Mouse (Mus musculus): ENCODE measurements around the gene Chrna1.

Gene Chrna1

GRCm38 (mm10) chr2:73591246-73591645 is 11.1 kb upstream of the Chrna1 start:
- no peak for DNase-seq (ENCODE audit: low read depth, low spot score)

- no peak for DNase-seq (ENCODE audit: low read depth, low spot score)
Observed at GRCm38 (mm10) chr2:73590106-73590505, 10.0 kb upstream of the Chrna1 start.

GRCm38 (mm10) chr2:73588951-73589350 is 8.8 kb upstream of the Chrna1 start:
- DNase-seq (ENCODE audit: low read depth, low spot score) = no peak

GRCm38 (mm10) chr2:73587109-73587506 is 7.0 kb upstream of the Chrna1 start:
- no peak for DNase-seq (ENCODE audit: low read depth, low spot score)

GRCm38 (mm10) chr2:73586392-73587108 is 6.4 kb upstream of the Chrna1 start:
- DNase-seq (ENCODE audit: low read depth, low spot score) = no peak

- DNase-seq (ENCODE audit: low read depth, low spot score) = no peak
Observed at GRCm38 (mm10) chr2:73585347-73585831, 5.3 kb upstream of the Chrna1 start.

- peak; percentile 72 for DNase-seq (ENCODE audit: low read depth, low spot score)
Observed at GRCm38 (mm10) chr2:73584645-73585346, 4.7 kb upstream of the Chrna1 start.

GRCm38 (mm10) chr2:73580720-73581119 is 582 bp upstream of the Chrna1 start:
- DNase-seq (ENCODE audit: low read depth, low spot score) = no peak

GRCm38 (mm10) chr2:73579168-73579567 is 970 bp downstream of the Chrna1 start:
- no peak for DNase-seq (ENCODE audit: low read depth, low spot score)

GRCm38 (mm10) chr2:73574418-73574817 is 5.7 kb downstream of the Chrna1 start:
- DNase-seq (ENCODE audit: low read depth, low spot score) = no peak

- DNase-seq (ENCODE audit: low read depth, low spot score) = no peak
Observed at GRCm38 (mm10) chr2:73573556-73573955, 6.6 kb downstream of the Chrna1 start.

- DNase-seq (ENCODE audit: low read depth, low spot score) = peak; percentile 85
Observed at GRCm38 (mm10) chr2:73572539-73573372, 7.4 kb downstream of the Chrna1 start.

- no peak for DNase-seq (ENCODE audit: low read depth, low spot score)
Observed at GRCm38 (mm10) chr2:73571901-73572300, 8.2 kb downstream of the Chrna1 start.

GRCm38 (mm10) chr2:73571304-73571703 is 8.8 kb downstream of the Chrna1 start:
- no peak for DNase-seq (ENCODE audit: low read depth, low spot score)

- no peak for DNase-seq (ENCODE audit: low read depth, low spot score)
Observed at GRCm38 (mm10) chr2:73566989-73567605, 13.0 kb downstream of the Chrna1 start.

- no peak for DNase-seq (ENCODE audit: low read depth, low spot score)
Observed at GRCm38 (mm10) chr2:73566162-73566561, 14.0 kb downstream of the Chrna1 start.

GRCm38 (mm10) chr2:73563690-73564089 is 16.4 kb downstream of the Chrna1 start:
- DNase-seq (ENCODE audit: low read depth, low spot score) = no peak

- DNase-seq (ENCODE audit: low read depth, low spot score) = no peak
Observed at GRCm38 (mm10) chr2:73562656-73563055, 17.5 kb downstream of the Chrna1 start.

GRCm38 (mm10) chr2:73561665-73562063 is 18.5 kb downstream of the Chrna1 start:
- peak; percentile 56 for DNase-seq (ENCODE audit: low read depth, low spot score)

GRCm38 (mm10) chr2:73560899-73561664 is 19.1 kb downstream of the Chrna1 start:
- no peak for DNase-seq (ENCODE audit: low read depth, low spot score)

- DNase-seq (ENCODE audit: low read depth, low spot score) = no peak
Observed at GRCm38 (mm10) chr2:73560445-73560844, 19.7 kb downstream of the Chrna1 start.
